Comparison of ENCODE assay signal across 9 mouse cellular contexts in the genomic region with DNA sequence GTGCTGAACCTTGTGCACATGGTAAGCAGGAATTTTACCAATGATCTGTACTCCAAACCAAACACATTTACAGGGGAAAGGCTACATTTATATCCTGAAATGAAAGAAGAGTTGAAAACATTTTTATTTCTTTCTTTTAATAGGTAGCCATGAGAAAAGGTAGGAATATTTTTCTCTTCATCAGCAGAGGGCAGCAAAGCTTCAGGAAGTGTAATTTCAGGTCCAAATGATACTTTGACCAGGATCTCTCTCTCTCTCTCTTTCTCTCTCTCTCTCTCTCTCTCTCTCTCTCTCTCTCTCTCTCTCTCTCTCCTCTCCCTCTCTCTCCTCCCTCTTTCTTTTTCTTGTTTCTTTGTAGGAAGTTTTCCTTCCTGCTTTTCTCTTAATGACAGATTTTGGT.
DNase-seq lines count a peak whose midpoint lies in the region; ATAC-seq and TF ChIP-seq lines count a peak whose summit lies in the region.
"Had no signal": no experiment of that assay in that cellular context is flagged by ENCODE, and none has a peak within 500 bp of the region (broad histone marks: within the 10 kb centered on the region; RNA-seq: fewer than 3 reads in every experiment).

No protein-coding gene starts in this region.

- no peaks in the 10 kb centered on the region for H3K4me1 ChIP-seq in heart, adult 2 months (ENCODE audit: control insufficient read depth, insufficient read depth, low read length)
- H3K4me1 ChIP-seq in lung, embryonic 14.5 days (ENCODE audit: insufficient read depth): no peaks in the 10 kb centered on the region
- H3K4me1 ChIP-seq: liver, embryonic 12.5 days had no signal

- H3K4me2 ChIP-seq in lung, embryonic 14.5 days: no peak overlapping the region
- H3K4me2 ChIP-seq: liver, embryonic 12.5 days had no signal

- no peak overlapping the region for H3K9ac ChIP-seq in heart, adult 2 months (ENCODE audit: low read depth, low read length)
- no peak overlapping the region for H3K9ac ChIP-seq in lung, embryonic 14.5 days
- H3K9ac ChIP-seq: liver, embryonic 12.5 days had no signal

- DNase-seq in heart, adult 2 months: no peak
- no peak for DNase-seq in heart, postnatal 25 days (ENCODE audit: low spot score)
- DNase-seq in lung, embryonic 14.5 days: peak; percentile 76
- no peak for DNase-seq in lung, postnatal 25 days (ENCODE audit: low spot score)
- DNase-seq in brain, embryonic 14.5 days (ENCODE audit: low read depth): peak; percentile 77
- peak; percentile 56 for DNase-seq in retina, postnatal 1 day
- DNase-seq in right cerebral cortex, postnatal 10 days (ENCODE audit: low spot score in 2 of 2): no peak
- DNase-seq in c-Kit-positive CD71-positive TER-119-positive erythroid progenitor cells, embryonic 14.5 days (ENCODE audit: low spot score): no peak

- no peaks in the 10 kb centered on the region for H3K79me2 ChIP-seq in heart, adult 2 months (replicated peaks; ENCODE audit: control insufficient read depth, insufficient read depth, low read length)

- no peaks in the 10 kb centered on the region for H3K27me3 ChIP-seq in heart, adult 2 months (ENCODE audit: control insufficient read depth, insufficient read depth, low read length)
- H3K27me3 ChIP-seq in lung, embryonic 14.5 days (ENCODE audit: insufficient read depth, low read length): no peaks in the 10 kb centered on the region
- H3K27me3 ChIP-seq: liver, embryonic 12.5 days had no signal

- no peak for TF ChIP-seq POLR2A in heart, adult 2 months (IDR thresholded peaks at IDR 0.05; ENCODE audit: insufficient read depth, low read depth, low read length)
- no peak for TF ChIP-seq POLR2A in brain, embryonic 14.5 days (IDR thresholded peaks at IDR 0.05; ENCODE audit: borderline replicate concordance, extremely low read depth, insufficient read depth, insufficient read length, poor library complexity, severe bottlenecking)

- peak; percentile 52 for TF ChIP-seq CTCF in heart, adult 2 months (IDR thresholded peaks at IDR 0.05)
- peak; percentile 61 for TF ChIP-seq CTCF in lung, embryonic 14.5 days (IDR thresholded peaks at IDR 0.05; ENCODE audit: low read depth)
- no peak for TF ChIP-seq CTCF in brain, embryonic 14.5 days (IDR thresholded peaks at IDR 0.05; ENCODE audit: borderline replicate concordance, extremely low read depth, insufficient read depth, insufficient read length)

- no peak for ATAC-seq in lung, embryonic 14.5 days (ENCODE audit: insufficient read depth)
- ATAC-seq: liver, embryonic 12.5 days had no signal

- no peak overlapping the region for H3K27ac ChIP-seq in heart, adult 2 months
- H3K27ac ChIP-seq in lung, embryonic 14.5 days (ENCODE audit: low read depth): no peak overlapping the region
- H3K27ac ChIP-seq: liver, embryonic 12.5 days had no signal

- no peak for TF ChIP-seq EP300 in heart, adult 2 months (IDR thresholded peaks at IDR 0.05; ENCODE audit: insufficient read depth, low read depth, low read length)

- no peaks in the 10 kb centered on the region for H3K9me3 ChIP-seq in lung, embryonic 14.5 days (ENCODE audit: low read depth, low read length)
- H3K9me3 ChIP-seq: liver, embryonic 12.5 days had no signal

- intact Hi-C loops in heart, adult 2 months (cut with DNase I): no loop called here
- intact Hi-C loops in heart, postnatal 25 days (cut with DNase I): no loop called here

- H3K4me3 ChIP-seq in heart, adult 2 months: no peak overlapping the region
- no peak overlapping the region for H3K4me3 ChIP-seq in lung, embryonic 14.5 days (ENCODE audit: low read depth, low read length)
- H3K4me3 ChIP-seq: liver, embryonic 12.5 days had no signal

- H3K36me3 ChIP-seq in heart, adult 2 months (ENCODE audit: control insufficient read depth, insufficient read depth, low read length): no peaks in the 10 kb centered on the region
- H3K36me3 ChIP-seq in lung, embryonic 14.5 days (ENCODE audit: insufficient read depth): no peaks in the 10 kb centered on the region
- H3K36me3 ChIP-seq: liver, embryonic 12.5 days had no signal

Comparison
In these comparisons a context has a peak if more than half of its experiments do, and no peak if none do; other contexts are left out.
1. DNase-seq: peak in lung, embryonic 14.5 days (single experiment), brain, embryonic 14.5 days (single experiment) and retina, postnatal 1 day (single experiment); none in heart, adult 2 months (0 of 2), heart, postnatal 25 days (single experiment), lung, postnatal 25 days (single experiment), right cerebral cortex, postnatal 10 days (0 of 2) and c-Kit-positive CD71-positive TER-119-positive erythroid progenitor cells, embryonic 14.5 days (single experiment).